Mouse (Mus musculus): Measurements from ENCODE around the gene Ntsr2.

The Ntsr2 gene

GRCm38 (mm10) chr12:16653332-16654093 is at the start of gene Ntsr2:
Gene Ntsr2 (plus strand): TSS chr12:16653382.
- DNase-seq (ENCODE audit: low read depth, low spot score), result peak; percentile 87

GRCm38 (mm10) chr12:16605624-16606023 is 47.6 kb upstream of the Ntsr2 start:
- DNase-seq (ENCODE audit: low read depth, low spot score), result no peak

- DNase-seq (ENCODE audit: low read depth, low spot score), result no peak
Measured at GRCm38 (mm10) chr12:16610936-16611335, 42.2 kb upstream of the Ntsr2 start, which contains the start of gene Lpin1. Gene Lpin1 (minus strand): TSS chr12:16610966.

- no peak for DNase-seq (ENCODE audit: low read depth, low spot score)
Measured at GRCm38 (mm10) chr12:16614556-16614955, 38.6 kb upstream of the Ntsr2 start.

GRCm38 (mm10) chr12:16615738-16616137 is 37.4 kb upstream of the Ntsr2 start:
- DNase-seq (ENCODE audit: low read depth, low spot score), result no peak

GRCm38 (mm10) chr12:16618512-16619274 is 34.5 kb upstream of the Ntsr2 start:
- peak; percentile 39 for DNase-seq (ENCODE audit: low read depth, low spot score)

GRCm38 (mm10) chr12:16619453-16619852 is 33.7 kb upstream of the Ntsr2 start:
- no peak for DNase-seq (ENCODE audit: low read depth, low spot score)

- no peak for DNase-seq (ENCODE audit: low read depth, low spot score)
Measured at GRCm38 (mm10) chr12:16620230-16620629, 33.0 kb upstream of the Ntsr2 start.

GRCm38 (mm10) chr12:16630152-16630865 is 22.9 kb upstream of the Ntsr2 start:
- no peak for DNase-seq (ENCODE audit: low read depth, low spot score)

- DNase-seq (ENCODE audit: low read depth, low spot score), result no peak
Measured at GRCm38 (mm10) chr12:16630866-16631185, 22.4 kb upstream of the Ntsr2 start.

- no peak for DNase-seq (ENCODE audit: low read depth, low spot score)
Measured at GRCm38 (mm10) chr12:16631423-16631822, 21.8 kb upstream of the Ntsr2 start.

GRCm38 (mm10) chr12:16633235-16633634 is 19.9 kb upstream of the Ntsr2 start:
- no peak for DNase-seq (ENCODE audit: low read depth, low spot score)

- peak; percentile 77 for DNase-seq (ENCODE audit: low read depth, low spot score)
Measured at GRCm38 (mm10) chr12:16634075-16634813, 18.9 kb upstream of the Ntsr2 start.

- no peak for DNase-seq (ENCODE audit: low read depth, low spot score)
Measured at GRCm38 (mm10) chr12:16635816-16636215, 17.4 kb upstream of the Ntsr2 start.

GRCm38 (mm10) chr12:16639078-16639771 is 14.0 kb upstream of the Ntsr2 start:
- peak; percentile 60 for DNase-seq (ENCODE audit: low read depth, low spot score)

GRCm38 (mm10) chr12:16640075-16640474 is 13.1 kb upstream of the Ntsr2 start:
- DNase-seq (ENCODE audit: low read depth, low spot score), result no peak

- DNase-seq (ENCODE audit: low read depth, low spot score), result peak; percentile 54
Measured at GRCm38 (mm10) chr12:16642000-16642399, 11.2 kb upstream of the Ntsr2 start.

GRCm38 (mm10) chr12:16643508-16644345 is 9.5 kb upstream of the Ntsr2 start:
- no peak for DNase-seq (ENCODE audit: low read depth, low spot score)

GRCm38 (mm10) chr12:16644698-16645097 is 8.5 kb upstream of the Ntsr2 start:
- no peak for DNase-seq (ENCODE audit: low read depth, low spot score)

GRCm38 (mm10) chr12:16646780-16647409 is 6.3 kb upstream of the Ntsr2 start:
- DNase-seq (ENCODE audit: low read depth, low spot score), result no peak
